Mouse (Mus musculus) testis, adult 2 months (tissue): ENCODE measurements around the gene Tcl1b4.

Experiments
- CTCF ChIP-seq: fragments of 200-500 bp; IDR thresholded peaks from 2 replicates; pipeline ENCODE4 v1.5.1; 2012; ENCODE audit warnings: low read depth, mild to moderate bottlenecking, inconsistent platforms, low read length, moderate library complexity; ENCODE audit not compliant: control insufficient read depth, insufficient read depth, insufficient replicate concordance
- POLR2A ChIP-seq: fragments of 200-500 bp; IDR thresholded peaks from 2 replicates; pipeline ENCODE4 v1.6.1; 2012; ENCODE audit warnings: low read depth, mild to moderate bottlenecking, inconsistent platforms, low read length, moderate library complexity; ENCODE audit not compliant: control insufficient read depth

- TF ChIP-seq CTCF = no peak
- no peak for TF ChIP-seq POLR2A
Observed at GRCm38 (mm10) chr12:105239060-105239459, 37.3 kb downstream of the Tcl1b4 start.
